In the genomic region with DNA sequence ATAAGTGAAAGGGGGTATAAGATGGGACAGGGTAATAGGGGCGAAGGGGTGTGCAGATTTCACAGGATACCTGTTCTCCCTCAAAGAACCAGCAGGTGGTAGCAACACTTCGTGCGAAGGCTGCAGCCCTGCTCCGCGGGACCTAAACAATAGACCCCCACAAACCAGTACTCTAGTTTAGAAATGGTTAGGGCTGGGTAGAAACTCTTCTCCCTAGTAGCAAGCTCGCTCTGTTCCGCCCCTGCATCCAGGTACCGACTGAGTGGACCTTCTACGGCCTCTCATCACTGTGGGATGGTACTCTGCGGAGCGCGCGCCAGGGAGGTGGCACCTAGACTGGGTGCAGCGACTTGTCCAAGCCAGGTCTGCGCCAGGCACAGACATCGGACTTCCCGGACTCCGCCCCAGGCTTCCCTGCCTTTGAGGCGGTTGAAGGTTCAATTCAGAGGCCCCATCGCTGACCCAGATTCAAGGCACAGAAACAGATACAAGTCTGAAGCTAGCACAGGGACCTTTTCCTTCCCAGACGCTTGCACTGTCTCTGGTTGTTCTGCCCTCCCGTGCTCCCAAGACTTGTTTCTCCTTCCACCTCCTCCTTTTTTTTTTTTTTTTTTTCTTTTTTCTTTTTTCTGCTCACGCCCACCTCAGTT, we compare ENCODE assay signal across 1 mouse cellular context.
TF ChIP-seq lines count a peak whose summit lies in the region.

No protein-coding gene starts in this region.

TF ChIP-seq in MEL, 35 proteins besides CTCF, POLR2A, EP300 and RAD21 (continued from another document):
- TF ChIP-seq BHLHE40 (IDR thresholded peaks at IDR 0.05; ENCODE audit: borderline replicate concordance, low read depth, low read length) (no peak), E2F4 (IDR thresholded peaks at IDR 0.05; ENCODE audit: borderline replicate concordance, low read depth, low read length) (no peak), GABPA (IDR thresholded peaks at IDR 0.05; ENCODE audit: low read depth, low read length) (no peak), CHD1 (IDR thresholded peaks at IDR 0.05; ENCODE audit: low read depth, low read length) (no peak), MYB (IDR thresholded peaks at IDR 0.05; ENCODE audit: low read depth, low read length) (no peak), POLR2AphosphoS5 (IDR thresholded peaks at IDR 0.05; ENCODE audit: borderline replicate concordance, low read depth, low read length) (no peak), ETS1 (IDR thresholded peaks at IDR 0.05; ENCODE audit: low read depth, low read length) (no peak), USF2 (IDR thresholded peaks at IDR 0.05; ENCODE audit: borderline replicate concordance in 1 of 2, insufficient read depth in 1 of 2, low read depth in 1 of 2, low read length in 2 of 2) (no peak), CHD2 (IDR thresholded peaks at IDR 0.05; ENCODE audit: low read length) (no peak), MYC (IDR thresholded peaks at IDR 0.05; ENCODE audit: low read depth, low read length) (no peak), TAL1 (IDR thresholded peaks at IDR 0.05; ENCODE audit: low read length) (no peak), ZKSCAN1 (IDR thresholded peaks at IDR 0.05; ENCODE audit: low read depth, low read length) (no peak), ZMIZ1 (IDR thresholded peaks at IDR 0.05; ENCODE audit: low read depth, low read length) (no peak), MAFK (IDR thresholded peaks at IDR 0.05; ENCODE audit: borderline replicate concordance, low read depth, low read length) (no peak), TBP (IDR thresholded peaks at IDR 0.05; ENCODE audit: low read depth, low read length) (no peak), RCOR1 (IDR thresholded peaks at IDR 0.05; ENCODE audit: low read depth, low read length) (no peak), NRF1 (IDR thresholded peaks at IDR 0.05; ENCODE audit: insufficient read depth, low read depth, low read length, poor library complexity, severe bottlenecking) (0 out of 2 replicates have a peak, but pooled peaks have one; percentile 18), JUND (IDR thresholded peaks at IDR 0.05; ENCODE audit: low read depth, low read length) (no peak), ZNF384 (IDR thresholded peaks at IDR 0.05; ENCODE audit: low read depth, low read length) (peak; percentile 25; the same call in 1 of the 2 replicates), KAT2A (conservative IDR thresholded peaks at IDR 0.05; ENCODE audit: low read depth, low read length) (no peak), MAX (IDR thresholded peaks at IDR 0.05; ENCODE audit: low read length) (no peak), POLR2AphosphoS2 (IDR thresholded peaks at IDR 0.05; ENCODE audit: low read length) (no peak), NELFE (IDR thresholded peaks at IDR 0.05; ENCODE audit: low read depth, low read length) (no peak), ZC3H11A (IDR thresholded peaks at IDR 0.05; ENCODE audit: low read depth, low read length) (peak; percentile 66), MXI1 (IDR thresholded peaks at IDR 0.05; ENCODE audit: low read depth, low read length) (no peak), MAZ (IDR thresholded peaks at IDR 0.05; ENCODE audit: low read depth, low read length) (no peak), SIN3A (IDR thresholded peaks at IDR 0.05; ENCODE audit: low read length) (0 out of 2 replicates have a peak, but pooled peaks have one; percentile 20), TCF12 (IDR thresholded peaks at IDR 0.05; ENCODE audit: low read depth, low read length) (no peak), UBTF (IDR thresholded peaks at IDR 0.05; ENCODE audit: borderline replicate concordance, insufficient read depth, low read depth, low read length) (no peak), ELF1 (IDR thresholded peaks at IDR 0.05; ENCODE audit: low read depth, low read length) (no peak), GATA1 (IDR thresholded peaks at IDR 0.05; ENCODE audit: low read depth, low read length) (no peak)
